Mouse (Mus musculus): Measurements from ENCODE around the gene Cluh. TPM values are rescaled to one million over a fixed set of nuclear protein-coding genes. Genes with fewer than 3 reads are reported as not detected.
A peak's percentile ranks its signal among the peaks of the same experiment; 100 is the strongest.

Cluh gene
- polyA plus RNA-seq, 1 experiment from 2014 or later = 19.4 TPM

DNA sequence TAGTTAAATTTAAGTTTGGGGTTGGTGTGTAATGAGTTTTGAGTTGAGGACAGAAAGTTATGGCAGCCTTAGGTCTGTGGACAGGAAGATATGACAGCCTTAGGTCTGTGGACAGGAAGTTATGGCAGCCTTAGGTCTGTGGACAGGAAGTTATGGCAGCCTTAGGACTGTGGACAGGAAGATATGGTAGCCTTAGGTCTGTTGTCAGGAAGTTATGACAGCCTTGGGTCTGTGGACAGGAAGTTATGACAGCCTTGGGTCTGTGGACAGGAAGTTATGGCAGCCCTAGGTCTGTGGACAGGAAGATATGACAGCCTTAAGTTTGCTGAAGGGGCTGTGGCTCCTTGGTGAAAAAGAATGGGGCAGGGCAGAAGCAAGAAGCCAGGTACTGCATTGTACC lies 24.0 kb upstream of the Cluh start:
- H3K4me1 ChIP-seq = no peaks in the 10 kb centered on the region
- H3K36me3 ChIP-seq = no peaks in the 10 kb centered on the region
- no peak for ATAC-seq (ENCODE audit: low FRiP score, low read depth)
- no peak overlapping the region for H3K4me2 ChIP-seq (replicated peaks)
- H3K9ac ChIP-seq (replicated peaks) = no peak overlapping the region
- H3K27ac ChIP-seq (replicated peaks) = no peak overlapping the region
- H3K9me3 ChIP-seq = no peaks in the 10 kb centered on the region
- H3K27me3 ChIP-seq = peaks cover 17% of the 10 kb centered on the region
- H3K4me3 ChIP-seq = no peak overlapping the region

DNA sequence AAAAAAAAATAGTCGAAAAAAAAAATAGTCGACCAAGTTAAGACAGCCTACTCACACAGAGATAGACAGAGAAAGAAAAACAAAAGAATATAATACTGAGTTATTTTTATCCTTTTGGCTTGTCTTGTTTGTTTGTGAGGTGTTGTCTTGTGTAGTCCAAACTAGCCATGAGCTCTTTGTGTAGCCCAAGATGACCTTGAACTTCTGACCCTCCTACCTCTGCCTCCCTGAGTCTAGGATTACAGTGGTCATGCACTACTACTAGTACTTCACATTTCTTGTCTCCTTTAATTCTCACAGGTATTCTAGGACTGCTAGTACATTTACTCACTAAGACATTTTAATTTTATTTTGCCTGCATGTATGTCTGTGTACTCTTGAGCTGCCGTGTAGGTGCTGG lies 21.8 kb upstream of the Cluh start:
- no peak for ATAC-seq (ENCODE audit: low FRiP score, low read depth)
- Histone ChIP-seq H3K4me3 (no peak overlapping the region), H3K27ac (replicated peaks) (no peak overlapping the region), H3K27me3 (0 out of 2 replicates have a peak, but pooled peaks cover 5% of the 10 kb centered on the region), H3K9me3 (no peaks in the 10 kb centered on the region), H3K4me2 (replicated peaks) (no peak overlapping the region), H3K36me3 (no peaks in the 10 kb centered on the region), H3K9ac (replicated peaks) (no peak overlapping the region), H3K4me1 (no peaks in the 10 kb centered on the region)
- 89% methylated on average over 3 of the region's 3 CpGs for WGBS

- no peak for ATAC-seq (ENCODE audit: low FRiP score, low read depth)
- WGBS = 72% methylated on average over 7 of the region's 7 CpGs
Observed at GRCm38 (mm10) chr11:74631880-74632789, 17.2 kb upstream of the Cluh start.

GRCm38 (mm10) chr11:74634490-74635275 lies 14.6 kb upstream of the Cluh start:
- no peaks in the 10 kb centered on the region for H3K9me3 ChIP-seq
- no peak overlapping the region for H3K4me3 ChIP-seq
- ATAC-seq (ENCODE audit: low FRiP score, low read depth) = no peak
- WGBS = 62% methylated on average over 5 of the region's 5 CpGs
- peaks cover 24% of the 10 kb centered on the region for H3K27me3 ChIP-seq
- no peak overlapping the region for H3K4me2 ChIP-seq (replicated peaks)
- H3K4me1 ChIP-seq = peaks cover 15% of the 10 kb centered on the region
- no peak overlapping the region for H3K9ac ChIP-seq (replicated peaks)
- H3K36me3 ChIP-seq = no peaks in the 10 kb centered on the region
- H3K27ac ChIP-seq (replicated peaks) = no peak overlapping the region

More at GRCm38 (mm10) chr11:74631880-74632789, 17.2 kb upstream of the Cluh start:
- H3K36me3 ChIP-seq = no peaks in the 10 kb centered on the region
- no peak overlapping the region for H3K4me2 ChIP-seq (replicated peaks)
- no peak overlapping the region for H3K4me3 ChIP-seq
- H3K9ac ChIP-seq (replicated peaks) = no peak overlapping the region
- no peaks in the 10 kb centered on the region for H3K9me3 ChIP-seq
- no peaks in the 10 kb centered on the region for H3K4me1 ChIP-seq
- H3K27ac ChIP-seq (replicated peaks) = no peak overlapping the region
- peaks cover 11% of the 10 kb centered on the region for H3K27me3 ChIP-seq

DNA sequence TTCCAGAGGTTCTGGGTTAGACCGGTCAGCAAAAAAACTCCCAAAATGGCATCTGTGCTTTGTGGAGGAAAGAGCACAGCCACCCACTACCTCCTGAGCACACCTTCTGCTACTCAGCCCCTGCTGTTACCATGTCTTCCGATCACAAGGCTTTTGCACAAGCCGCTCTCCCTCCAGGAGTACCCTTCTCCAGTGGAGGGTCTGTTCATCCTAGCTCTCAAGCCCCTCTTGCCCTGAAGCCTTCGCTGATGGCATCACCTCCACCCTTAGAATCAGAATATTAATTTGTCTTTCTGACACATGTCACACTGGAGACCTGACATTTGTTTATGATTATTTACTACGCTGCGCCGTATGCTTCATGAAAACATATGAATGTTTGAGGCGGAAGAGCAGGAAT lies 11.8 kb upstream of the Cluh start:
- peak overlapping the region; percentile 88 for H3K4me2 ChIP-seq (replicated peaks)
- H3K36me3 ChIP-seq = no peaks in the 10 kb centered on the region
- WGBS = 20% methylated on average over 8 of the region's 8 CpGs
- H3K27me3 ChIP-seq = peaks cover 44% of the 10 kb centered on the region
- ATAC-seq (ENCODE audit: low FRiP score, low read depth) = peak; percentile 28
- peak overlapping the region; percentile 72 for H3K4me3 ChIP-seq
- H3K9ac ChIP-seq (replicated peaks) = peak overlapping the region; percentile 86
- no peaks in the 10 kb centered on the region for H3K9me3 ChIP-seq
- peaks cover 15% of the 10 kb centered on the region for H3K4me1 ChIP-seq
- peak overlapping the region; percentile 93 for H3K27ac ChIP-seq (replicated peaks)

DNA sequence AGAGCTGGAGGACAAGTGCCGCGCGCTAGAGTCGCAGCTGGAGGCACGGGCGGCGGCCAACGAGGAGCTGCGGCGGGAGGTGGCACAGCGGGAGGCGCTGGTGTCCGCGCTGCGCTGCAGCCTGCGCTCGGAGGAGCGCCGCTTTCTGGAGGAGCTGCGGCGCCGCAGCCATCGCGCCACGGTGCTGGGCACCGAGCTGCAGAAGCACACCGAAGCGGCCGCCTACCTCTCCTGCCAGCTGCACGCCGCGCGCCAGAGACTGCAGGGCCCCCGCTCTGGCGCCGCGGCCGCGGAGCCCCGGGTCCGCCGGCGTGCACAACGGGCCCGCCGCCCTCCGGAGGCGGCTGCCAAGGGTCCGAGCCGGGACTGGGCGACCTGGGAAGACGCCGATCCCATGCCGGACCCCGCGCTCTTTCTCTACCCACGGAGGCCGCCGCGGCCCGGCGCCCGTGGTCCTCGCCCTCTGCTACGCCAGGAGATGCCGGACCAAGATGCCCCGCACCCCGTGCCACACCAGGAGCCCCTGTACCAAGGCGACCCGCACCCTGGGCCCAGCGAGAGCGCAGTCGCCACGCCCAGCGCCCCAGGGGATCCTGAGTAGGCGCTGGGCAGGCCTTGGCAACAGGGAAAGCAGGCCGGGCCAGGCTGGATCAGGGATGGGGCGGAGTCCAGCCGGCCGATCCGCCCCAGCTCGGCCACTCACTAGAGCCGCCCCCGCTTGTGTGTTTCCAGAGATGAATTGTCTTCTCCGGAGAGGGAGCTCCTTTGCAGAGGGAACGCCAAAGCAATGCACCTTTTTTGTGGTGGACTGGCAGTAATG lies 11.1 kb upstream of the Cluh start:
- under 1% methylated on average over 82 of the region's 86 CpGs for WGBS
- H3K9ac ChIP-seq (replicated peaks) = peak overlapping the region; percentile 86

DNA sequence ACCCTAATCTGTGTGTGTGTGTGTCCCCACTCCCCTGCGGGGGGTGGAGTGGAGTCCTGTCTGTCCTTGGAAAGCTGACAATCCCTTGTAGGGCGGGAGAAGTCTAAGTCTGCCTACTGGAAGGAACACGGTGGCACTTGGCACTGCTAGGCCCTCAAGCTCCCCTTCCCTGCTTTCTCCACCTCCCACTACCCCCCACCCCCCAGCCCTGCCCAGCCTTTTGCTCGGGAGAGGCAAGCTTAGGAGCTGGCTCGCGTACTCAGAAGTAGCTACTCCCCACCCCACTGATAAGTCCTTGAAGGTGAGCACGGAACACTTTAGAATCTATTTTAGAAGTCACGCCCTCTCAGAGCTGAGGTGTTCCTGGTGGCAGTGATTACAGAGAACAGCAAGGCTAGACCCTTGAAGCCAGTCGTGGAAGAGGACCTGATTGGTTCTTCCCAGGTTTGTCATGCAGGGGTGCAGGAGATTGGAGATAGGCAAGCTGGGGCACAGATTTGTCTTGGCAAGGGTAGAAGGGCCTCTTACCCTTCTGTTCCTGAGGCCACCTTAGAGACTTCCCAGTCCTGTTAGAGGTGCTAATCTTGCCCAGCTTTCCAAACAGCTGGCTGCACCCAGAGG lies 10.4 kb upstream of the Cluh start:
- peaks cover 44% of the 10 kb centered on the region for H3K27me3 ChIP-seq
- peak overlapping the region; percentile 88 for H3K4me2 ChIP-seq (replicated peaks)
- no peak for ATAC-seq (ENCODE audit: low FRiP score, low read depth)
- no peaks in the 10 kb centered on the region for H3K9me3 ChIP-seq
- H3K27ac ChIP-seq (replicated peaks) = peak overlapping the region; percentile 93
- H3K4me1 ChIP-seq = peaks cover 15% of the 10 kb centered on the region
- H3K9ac ChIP-seq (replicated peaks) = peak overlapping the region; percentile 86
- 15% methylated on average over 9 of the region's 9 CpGs for WGBS
- no peaks in the 10 kb centered on the region for H3K36me3 ChIP-seq
- H3K4me3 ChIP-seq = peak overlapping the region; percentile 72

More for the DNA sequence above, 11.1 kb upstream of the Cluh start:
- peak; percentile 82 for ATAC-seq (ENCODE audit: low FRiP score, low read depth)
- Histone ChIP-seq H3K4me1 (peaks cover 15% of the 10 kb centered on the region), H3K36me3 (no peaks in the 10 kb centered on the region), H3K4me3 (peak overlapping the region; percentile 72), H3K4me2 (replicated peaks) (peak overlapping the region; percentile 88), H3K27me3 (peaks cover 44% of the 10 kb centered on the region), H3K9me3 (no peaks in the 10 kb centered on the region), H3K27ac (replicated peaks) (peak overlapping the region; percentile 93)

- H3K4me1 ChIP-seq = peaks cover 15% of the 10 kb centered on the region
- ATAC-seq (ENCODE audit: low FRiP score, low read depth) = no peak
- no peak overlapping the region for H3K4me3 ChIP-seq
- H3K36me3 ChIP-seq = no peaks in the 10 kb centered on the region
- no peak overlapping the region for H3K27ac ChIP-seq (replicated peaks)
- WGBS = 75% methylated on average over 1 of the region's 1 CpGs
- no peak overlapping the region for H3K4me2 ChIP-seq (replicated peaks)
- H3K9ac ChIP-seq (replicated peaks) = no peak overlapping the region
- no peaks in the 10 kb centered on the region for H3K9me3 ChIP-seq
- H3K27me3 ChIP-seq = peaks cover 44% of the 10 kb centered on the region
Observed at GRCm38 (mm10) chr11:74639628-74640027, 9.7 kb upstream of the Cluh start.

DNA sequence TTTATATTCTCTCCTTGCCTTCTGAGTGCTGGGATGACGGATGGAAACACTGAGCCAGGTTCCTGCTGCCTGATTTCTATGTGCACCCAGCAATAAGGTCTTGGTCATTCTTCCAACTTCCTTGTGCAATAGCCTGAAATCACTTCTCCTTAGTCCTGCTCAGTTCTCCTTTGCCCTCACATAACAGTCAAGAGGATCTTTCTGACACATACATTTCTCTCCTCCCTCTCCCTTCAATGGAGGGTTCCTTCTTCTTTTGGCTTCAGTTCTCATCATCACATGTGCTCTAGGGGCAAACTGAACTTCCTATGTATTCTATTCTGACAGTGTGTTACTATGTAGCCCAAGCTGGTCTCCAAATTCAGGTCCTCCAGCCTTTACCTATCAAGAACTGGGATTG lies 1.3 kb upstream of the Cluh start:
- ATAC-seq (ENCODE audit: low FRiP score, low read depth) = no peak
- no peak overlapping the region for H3K9ac ChIP-seq (replicated peaks)
- WGBS = 80% methylated on average over 1 of the region's 1 CpGs

GRCm38 (mm10) chr11:74648676-74649075 lies 619 bp upstream of the Cluh start:
- 0% methylated on average over 1 of the region's 1 CpGs for WGBS
- peak overlapping the region; percentile 87; the same call in 1 of the 2 replicates for H3K9ac ChIP-seq (replicated peaks)
- no peaks in the 10 kb centered on the region for H3K36me3 ChIP-seq
- H3K27me3 ChIP-seq = no peaks in the 10 kb centered on the region; the same call in 1 of the 2 replicates
- no peaks in the 10 kb centered on the region for H3K9me3 ChIP-seq
- H3K27ac ChIP-seq (replicated peaks) = peak overlapping the region; percentile 65
- H3K4me2 ChIP-seq (replicated peaks) = peak overlapping the region; percentile 97
- peak; percentile 7; the same call in 1 of the 2 replicates for ATAC-seq (ENCODE audit: low FRiP score, low read depth)
- H3K4me3 ChIP-seq = peak overlapping the region; percentile 95
- peaks cover 34% of the 10 kb centered on the region for H3K4me1 ChIP-seq

More for the DNA sequence above, 1.3 kb upstream of the Cluh start:
- H3K36me3 ChIP-seq = no peaks in the 10 kb centered on the region
- no peaks in the 10 kb centered on the region; the same call in 1 of the 2 replicates for H3K27me3 ChIP-seq
- H3K4me3 ChIP-seq = no peak overlapping the region
- no peaks in the 10 kb centered on the region for H3K9me3 ChIP-seq
- H3K27ac ChIP-seq (replicated peaks) = no peak overlapping the region
- H3K4me1 ChIP-seq = peaks cover 30% of the 10 kb centered on the region
- H3K4me2 ChIP-seq (replicated peaks) = no peak overlapping the region
